Comparison of ENCODE assay signal across 14 mouse cellular contexts in genomic region chr5:114179541-114179940, GRCm38 (mm10). TPM values are rescaled to one million over a fixed set of nuclear protein-coding genes. Genes with fewer than 3 reads are reported as not detected.
DNase-seq lines count a peak whose midpoint lies in the region; ATAC-seq and TF ChIP-seq lines count a peak whose summit lies in the region.
"Had no signal": no experiment of that assay in that cellular context is flagged by ENCODE, and none has a peak within 500 bp of the region (broad histone marks: within the 10 kb centered on the region; RNA-seq: fewer than 3 reads in every experiment).

No protein-coding gene starts in this region.

- no peak overlapping the region for H3K4me2 ChIP-seq in kidney, embryonic 14.5 days (replicated peaks; ENCODE audit: low read depth, low read length)
- H3K4me2 ChIP-seq: heart, embryonic 13.5 days; intestine, embryonic 15.5 days had no signal

- WGBS in kidney, adult 2 months, result 59% methylated on average over 11 of the region's 11 CpGs
- 83% methylated on average over 11 of the region's 11 CpGs for WGBS in kidney, embryonic 14.5 days
- WGBS in midbrain, embryonic 10.5 days, result 91% methylated on average over 11 of the region's 11 CpGs

- peaks cover 4% of the 10 kb centered on the region; the same call in 1 of the 2 replicates for H3K4me1 ChIP-seq in kidney, adult 2 months (ENCODE audit: control insufficient read depth, insufficient read depth, low read length)
- 0 out of 2 replicates have a peak, but pooled peaks cover 4% of the 10 kb centered on the region for H3K4me1 ChIP-seq in kidney, embryonic 14.5 days (ENCODE audit: control insufficient read depth, insufficient read depth, low read length)
- peaks cover 30% of the 10 kb centered on the region for H3K4me1 ChIP-seq in brown adipose tissue, adult 24 weeks (ENCODE audit: control insufficient read depth, insufficient read depth, insufficient read length, low read length)
- H3K4me1 ChIP-seq in midbrain, embryonic 10.5 days, result peaks cover 19% of the 10 kb centered on the region

- no peaks in the 10 kb centered on the region for H3K27me3 ChIP-seq in kidney, adult 2 months (replicated peaks; ENCODE audit: control insufficient read depth, insufficient read depth, low read length)
- no peaks in the 10 kb centered on the region for H3K27me3 ChIP-seq in kidney, embryonic 14.5 days (ENCODE audit: control insufficient read depth, insufficient read depth, low read length)
- peaks cover 8% of the 10 kb centered on the region; the same call in 1 of the 2 replicates for H3K27me3 ChIP-seq in midbrain, embryonic 10.5 days (ENCODE audit: low read depth, poor library complexity, severe bottlenecking)
- H3K27me3 ChIP-seq: heart, embryonic 13.5 days; intestine, embryonic 15.5 days had no signal

- peak overlapping the region; percentile 67; the same call in 1 of the 2 replicates for H3K27ac ChIP-seq in kidney, adult 2 months (ENCODE audit: insufficient read depth, low read depth, low read length)
- H3K27ac ChIP-seq in kidney, embryonic 14.5 days (ENCODE audit: low read depth, low read length), result no peak overlapping the region
- H3K27ac ChIP-seq in brown adipose tissue, adult 24 weeks (replicated peaks; ENCODE audit: low read depth, low read length), result peak overlapping the region; percentile 87
- no peak overlapping the region for H3K27ac ChIP-seq in midbrain, embryonic 10.5 days (replicated peaks)
- H3K27ac ChIP-seq: heart, embryonic 13.5 days; intestine, embryonic 15.5 days; macrophage had no signal

- DNase-seq in kidney, adult 2 months, result peak; percentile 79
- DNase-seq in adipocyte (ENCODE audit: low spot score), result peak; percentile 90
- peak; percentile 72 to 76 for DNase-seq in heart, postnatal 36 days
- no peak for DNase-seq in midbrain, embryonic 10.5 days (ENCODE audit: low spot score)
- no peak for DNase-seq in embryo, embryonic 10.5 days (ENCODE audit: low spot score)
- DNase-seq: right cerebral cortex, postnatal 25 days; thymus, postnatal 14 days had no signal

- no peak for ATAC-seq in kidney, embryonic 14.5 days (ENCODE audit: low FRiP score, low TSS enrichment)
- no peak for ATAC-seq in monocyte, adult 5-6 weeks (replicated peaks; ENCODE audit: insufficient number of reproducible peaks, low FRiP score, low TSS enrichment, poor library complexity, severe bottlenecking)
- ATAC-seq: activated CD4-positive, CD25-positive, alpha-beta regulatory T cell, adult 4 months; intestine, embryonic 15.5 days had no signal

- no peak overlapping the region for H3K4me3 ChIP-seq in kidney, adult 2 months (ENCODE audit: insufficient read depth, low read depth, low read length)
- H3K4me3 ChIP-seq in kidney, embryonic 14.5 days (ENCODE audit: low read length), result no peak overlapping the region
- H3K4me3 ChIP-seq in brown adipose tissue, adult 24 weeks (ENCODE audit: insufficient read depth, low read depth, low read length), result no peak overlapping the region
- no peak overlapping the region for H3K4me3 ChIP-seq in midbrain, embryonic 10.5 days
- H3K4me3 ChIP-seq: heart, embryonic 13.5 days; intestine, embryonic 15.5 days had no signal

- no peaks in the 10 kb centered on the region for H3K9me3 ChIP-seq in kidney, embryonic 14.5 days (ENCODE audit: control insufficient read depth, low read length)
- no peaks in the 10 kb centered on the region for H3K9me3 ChIP-seq in midbrain, embryonic 10.5 days (replicated peaks)
- H3K9me3 ChIP-seq: heart, embryonic 13.5 days; intestine, embryonic 15.5 days had no signal

- no peak for TF ChIP-seq POLR2A in kidney, adult 2 months (IDR thresholded peaks at IDR 0.05; ENCODE audit: low read depth, low read length)

- H3K9ac ChIP-seq in kidney, embryonic 14.5 days (ENCODE audit: low read depth, low read length), result no peak overlapping the region
- H3K9ac ChIP-seq: heart, embryonic 13.5 days; intestine, embryonic 15.5 days had no signal

- no peak for TF ChIP-seq CTCF in kidney, adult 2 months (conservative IDR thresholded peaks at IDR 0.05; ENCODE audit: insufficient read depth, insufficient read length, low read depth, low read length)

- intact Hi-C loops in heart, postnatal 36 days (cut with DNase I), result loop anchor here (5.0 kb wide), 2 partner anchors 127 to 193 kb away; no protein-coding TSS in a partner anchor

- no peaks in the 10 kb centered on the region for H3K36me3 ChIP-seq in kidney, adult 2 months (ENCODE audit: control insufficient read depth, insufficient read depth, low read length)
- H3K36me3 ChIP-seq in kidney, embryonic 14.5 days (ENCODE audit: control insufficient read depth, insufficient read depth, low read length), result no peaks in the 10 kb centered on the region
- no peaks in the 10 kb centered on the region for H3K36me3 ChIP-seq in midbrain, embryonic 10.5 days
- H3K36me3 ChIP-seq: intestine, embryonic 15.5 days had no signal

RNA-seq across cellular contexts. Expression of gene Acacb, which starts 33.2 kb away (rescaled TPM):
- polyA plus RNA-seq in kidney, adult 2 months (2012; rRNA removed), result 34.5 and 36.6 TPM in 2 replicates
- polyA plus RNA-seq in kidney, embryonic 14.5 days (2014; fragmentation: Nextera tagmentation; extraction: Ambion mirVana), result 4.4 and 4.8 TPM in 2 replicates
- 235 and 250 TPM in 2 replicates for polyA plus RNA-seq in brown adipose tissue, adult 24 weeks (2012; ENCODE audit: insufficient read depth, insufficient read length, missing spikeins)
- total RNA-seq in heart, postnatal 36 days (2021), result 100 to 1,000 TPM; 232 to 242 TPM
- 2.6 and 3.3 TPM in 2 replicates for polyA plus RNA-seq in midbrain, embryonic 10.5 days (2016; fragmentation: Nextera tagmentation; extraction: Ambion mirVana)
- total RNA-seq in monocyte, adult 5-6 weeks (2017), result 0.10 to 0.21 TPM (median 0.19 TPM) in 3 replicates

RNA-seq across cellular contexts. Expression of gene Ung, which starts 49.4 kb away (rescaled TPM):
- 2.6 and 3.7 TPM in 2 replicates for polyA plus RNA-seq in kidney, adult 2 months (2012; rRNA removed)
- 38.1 and 44.6 TPM in 2 replicates for polyA plus RNA-seq in kidney, embryonic 14.5 days (2014; fragmentation: Nextera tagmentation; extraction: Ambion mirVana)
- 4.4 and 5.2 TPM in 2 replicates for polyA plus RNA-seq in brown adipose tissue, adult 24 weeks (2012; ENCODE audit: insufficient read depth, insufficient read length, missing spikeins)
- total RNA-seq in heart, postnatal 36 days (2021), result 10 to 100 TPM; 26.4 to 27.3 TPM
- polyA plus RNA-seq in midbrain, embryonic 10.5 days (2016; fragmentation: Nextera tagmentation; extraction: Ambion mirVana), result 58.9 and 67.5 TPM in 2 replicates
- 1.9 to 4.0 TPM (median 2.7 TPM) in 3 replicates for total RNA-seq in monocyte, adult 5-6 weeks (2017)

RNA-seq across cellular contexts. Expression of gene Alkbh2, which starts 51.5 kb away (rescaled TPM):
- 8.4 and 9.6 TPM in 2 replicates for polyA plus RNA-seq in kidney, adult 2 months (2012; rRNA removed)
- polyA plus RNA-seq in kidney, embryonic 14.5 days (2014; fragmentation: Nextera tagmentation; extraction: Ambion mirVana), result 11.6 and 13.3 TPM in 2 replicates
- polyA plus RNA-seq in brown adipose tissue, adult 24 weeks (2012; ENCODE audit: insufficient read depth, insufficient read length, missing spikeins), result 4.3 and 5.6 TPM in 2 replicates
- total RNA-seq in heart, postnatal 36 days (2021), result 1 to 10 TPM; 1.2 to 1.5 TPM
- 12.2 and 12.8 TPM in 2 replicates for polyA plus RNA-seq in midbrain, embryonic 10.5 days (2016; fragmentation: Nextera tagmentation; extraction: Ambion mirVana)
- total RNA-seq in monocyte, adult 5-6 weeks (2017), result 1.6 to 12.8 TPM (median 8.9 TPM) in 3 replicates

Comparison
In these comparisons a context has a peak if more than half of its experiments do, and no peak if none do; other contexts are left out.
1. H3K27ac ChIP-seq: peak in kidney, adult 2 months (single experiment) and brown adipose tissue, adult 24 weeks (single experiment); none in kidney, embryonic 14.5 days (single experiment) and midbrain, embryonic 10.5 days (single experiment).
2. DNase-seq: peak in kidney, adult 2 months (single experiment), adipocyte (single experiment) and heart, postnatal 36 days (2 of 2); none in midbrain, embryonic 10.5 days (single experiment) and embryo, embryonic 10.5 days (single experiment).